Mouse (Mus musculus) cerebellum, adult 2 months (tissue): ENCODE data around the gene Slc25a45. TPM values are rescaled to one million over a fixed set of nuclear protein-coding genes. Genes with fewer than 3 reads are reported as not detected.

Experiments used
- DNase-seq, 2 experiments: peaks; one replicate each; pipeline ENCODE4 v3.0.0; 2021
- H3K27ac ChIP-seq: fragments of 200-500 bp; 2 replicates; pipeline ENCODE4 v1.5.1; 2012; ENCODE audit warnings: low read length, control low read depth, inconsistent platforms; ENCODE audit not compliant: insufficient read depth
- H3K27me3 ChIP-seq: fragments of 200-500 bp; 2 replicates; pipeline ENCODE4 v1.6.1; 2012; ENCODE audit warnings: inconsistent platforms, mild to moderate bottlenecking, low read length, moderate library complexity; ENCODE audit not compliant: control insufficient read depth, insufficient read depth
- H3K4me1 ChIP-seq: fragments of 200-500 bp; 2 replicates; pipeline ENCODE4 v1.6.1; 2011; ENCODE audit warnings: low read length; ENCODE audit not compliant: control insufficient read depth, insufficient read depth
- H3K4me3 ChIP-seq: fragments of 200-500 bp; replicated peaks from 2 replicates; pipeline ENCODE3; 2011; ENCODE audit warnings: mild to moderate bottlenecking, low read depth, low read length, control low read depth; ENCODE audit not compliant: insufficient read depth
- CTCF ChIP-seq: fragments of 200-500 bp; IDR thresholded peaks from 2 replicates; pipeline ENCODE4 v1.5.1; 2011; ENCODE audit warnings: low read depth, mild to moderate bottlenecking, control low read depth, low read length, moderate library complexity, borderline replicate concordance; ENCODE audit not compliant: insufficient read depth
- POLR2A ChIP-seq: fragments of 200-500 bp; IDR thresholded peaks from 2 replicates; pipeline ENCODE4 v1.6.1; 2011; ENCODE audit warnings: low read length, control low read depth, borderline replicate concordance; ENCODE audit not compliant: insufficient read depth
- WGBS: fragments of 180-500 bp; shearing (Covaris S2); methylation state at CpG from one replicate; pipeline ENCODE4 v1.1.7; 2018; 5-methylcytosine and 5-hydroxymethylcytosine counted together
- polyA plus RNA-seq: library from polyadenylated mRNA; depleted of rRNA; stranded (reverse); fragments of >200 nt; gene quantifications from 2 replicates; pipeline ENCODE4 v1.2.3, GENCODE M21; 2012; rRNA removed

Slc25a45 gene
- polyA plus RNA-seq, 1 experiment: 4.3 TPM

GRCm38 (mm10) chr19:5925311-5925855, 47.8 kb downstream of the Slc25a45 start:
- WGBS: 25% methylated on average over 11 of the region's 11 CpGs
- Histone ChIP-seq H3K27me3 (no peaks in the 10 kb centered on the region), H3K27ac (0 out of 2 replicates have a peak overlapping the region, but pooled peaks have one; percentile 6), H3K4me3 (peak overlapping the region; percentile 88), H3K4me1 (peaks cover 5% of the 10 kb centered on the region; the same call in 1 of the 2 replicates)
- DNase-seq: no peak
- TF ChIP-seq POLR2A (no peak), CTCF (no peak)

- no peak for DNase-seq
- no peak overlapping the region for H3K27ac ChIP-seq
- WGBS: 88% methylated on average over 11 of the region's 11 CpGs
- H3K4me3 ChIP-seq: no peak overlapping the region
- H3K27me3 ChIP-seq: no peaks in the 10 kb centered on the region
- TF ChIP-seq CTCF (no peak), POLR2A (no peak)
- peaks cover 5% of the 10 kb centered on the region; the same call in 1 of the 2 replicates for H3K4me1 ChIP-seq
Measured at GRCm38 (mm10) chr19:5927026-5927425, 49.4 kb downstream of the Slc25a45 start.

- Histone ChIP-seq H3K27ac (no peak overlapping the region), H3K27me3 (no peaks in the 10 kb centered on the region), H3K4me3 (no peak overlapping the region), H3K4me1 (peaks cover 3% of the 10 kb centered on the region; the same call in 1 of the 2 replicates)
- DNase-seq: no peak
- no peak for TF ChIP-seq CTCF
- TF ChIP-seq POLR2A: no peak
- WGBS: 84% methylated on average over 8 of the region's 8 CpGs
Measured at GRCm38 (mm10) chr19:5927532-5927931, 49.9 kb downstream of the Slc25a45 start.

- Histone ChIP-seq H3K27me3 (no peaks in the 10 kb centered on the region), H3K27ac (no peak overlapping the region), H3K4me3 (no peak overlapping the region), H3K4me1 (peaks cover 2% of the 10 kb centered on the region; the same call in 1 of the 2 replicates)
- 49% methylated on average over 6 of the region's 6 CpGs for WGBS
- DNase-seq: peak in 1 of 2 experiments; percentile 47
- TF ChIP-seq POLR2A: no peak
- TF ChIP-seq CTCF: no peak
Measured at GRCm38 (mm10) chr19:5928104-5928503, 50.5 kb downstream of the Slc25a45 start.

GRCm38 (mm10) chr19:5928546-5928945, 50.9 kb downstream of the Slc25a45 start:
- Histone ChIP-seq H3K4me1 (peaks cover under 1% of the 10 kb centered on the region; the same call in 1 of the 2 replicates), H3K4me3 (no peak overlapping the region), H3K27me3 (no peaks in the 10 kb centered on the region), H3K27ac (no peak overlapping the region)
- no peak for DNase-seq
- 34% methylated on average over 3 of the region's 3 CpGs for WGBS
- TF ChIP-seq POLR2A: no peak
- no peak for TF ChIP-seq CTCF

GRCm38 (mm10) chr19:5929634-5930596, 52.3 kb downstream of the Slc25a45 start:
- TF ChIP-seq CTCF: no peak
- TF ChIP-seq POLR2A: no peak
- Histone ChIP-seq H3K27me3 (no peaks in the 10 kb centered on the region), H3K4me3 (no peak overlapping the region), H3K4me1 (no peaks in the 10 kb centered on the region; the same call in 1 of the 2 replicates), H3K27ac (no peak overlapping the region)
- 53% methylated on average over 14 of the region's 14 CpGs for WGBS
- no peak for DNase-seq

- DNase-seq: no peak
- no peak overlapping the region for H3K4me3 ChIP-seq
- peaks cover 24% of the 10 kb centered on the region for H3K4me1 ChIP-seq
- H3K27ac ChIP-seq: no peak overlapping the region
- TF ChIP-seq CTCF (no peak), POLR2A (no peak)
- H3K27me3 ChIP-seq: no peaks in the 10 kb centered on the region
- WGBS: 61% methylated on average over 3 of the region's 3 CpGs
Measured at GRCm38 (mm10) chr19:5935266-5935665, 57.7 kb downstream of the Slc25a45 start.

Other genes with a start within 250 kb of the Slc25a45 start
- 39.0 and 40.3 TPM in 2 replicates for gene Rela, start 240.3 kb upstream of the Slc25a45 start, polyA plus RNA-seq
- gene Sipa1, start 214.1 kb upstream of the Slc25a45 start, polyA plus RNA-seq: 12.4 and 14.8 TPM in 2 replicates
- 28.6 and 29.7 TPM in 2 replicates for gene Map3k11, start 189.1 kb upstream of the Slc25a45 start, polyA plus RNA-seq
- 65.0 and 65.1 TPM in 2 replicates for gene Pcnx3, start 188.9 kb upstream of the Slc25a45 start, polyA plus RNA-seq
- 0.13 and 0.24 TPM in 2 replicates for gene Kcnk7, start 173.4 kb upstream of the Slc25a45 start, polyA plus RNA-seq
- gene Ehbp1l1, start 151.5 kb upstream of the Slc25a45 start, polyA plus RNA-seq: 11.7 and 13.1 TPM in 2 replicates
- gene Fam89b, start 148.2 kb upstream of the Slc25a45 start, polyA plus RNA-seq: 65.2 and 65.9 TPM in 2 replicates
- 165 and 175 TPM in 2 replicates for gene Ltbp3, start 136.9 kb upstream of the Slc25a45 start, polyA plus RNA-seq
- gene Scyl1, start 106.4 kb upstream of the Slc25a45 start, polyA plus RNA-seq: 158 and 170 TPM in 2 replicates
- gene Frmd8, start 2.5 kb upstream of the Slc25a45 start, polyA plus RNA-seq: 23.4 and 28.3 TPM in 2 replicates
- gene Tigd3, start 16.3 kb downstream of the Slc25a45 start, polyA plus RNA-seq: 5.1 and 5.6 TPM in 2 replicates
- 136 and 141 TPM in 2 replicates for gene Dpf2, start 35.2 kb downstream of the Slc25a45 start, polyA plus RNA-seq
- gene Cdc42ep2, start 47.0 kb downstream of the Slc25a45 start, polyA plus RNA-seq: 23.8 and 25.2 TPM in 2 replicates
- gene Pola2, start 86.4 kb downstream of the Slc25a45 start, polyA plus RNA-seq: 16.8 and 19.7 TPM in 2 replicates
- not detected in 2 replicates for gene Slc22a20, start 108.3 kb downstream of the Slc25a45 start, polyA plus RNA-seq
- 27.0 and 27.3 TPM in 2 replicates for gene Capn1, start 138.1 kb downstream of the Slc25a45 start, polyA plus RNA-seq
- 34.5 and 34.8 TPM in 2 replicates for gene Syvn1, start 168.8 kb downstream of the Slc25a45 start, polyA plus RNA-seq
- gene Mrpl49, start 180.0 kb downstream of the Slc25a45 start, polyA plus RNA-seq: 48.7 and 51.5 TPM in 2 replicates
- gene Fau, start 180.0 kb downstream of the Slc25a45 start, polyA plus RNA-seq: 792 and 828 TPM in 2 replicates
- gene Znhit2, start 183.4 kb downstream of the Slc25a45 start, polyA plus RNA-seq: 50.8 and 51.5 TPM in 2 replicates
- gene Tm7sf2, start 190.6 kb downstream of the Slc25a45 start, polyA plus RNA-seq: 50.8 and 51.6 TPM in 2 replicates
- 95.6 and 108 TPM in 2 replicates for gene Vps51, start 199.4 kb downstream of the Slc25a45 start, polyA plus RNA-seq
- gene Tmem262, start 202.2 kb downstream of the Slc25a45 start, polyA plus RNA-seq: 0.59 TPM in 1 of 2 replicates, not detected in the other
- 0.78 and 1.3 TPM in 2 replicates for gene Gm28374, start 204.4 kb downstream of the Slc25a45 start, polyA plus RNA-seq
- 79.2 and 84.9 TPM in 2 replicates for gene Zfpl1, start 207.1 kb downstream of the Slc25a45 start, polyA plus RNA-seq
- 0.14 and 0.20 TPM in 2 replicates for gene Cdca5, start 207.2 kb downstream of the Slc25a45 start, polyA plus RNA-seq
- not detected in 2 replicates for gene AC131692.1, start 216.6 kb downstream of the Slc25a45 start, polyA plus RNA-seq
- gene Naaladl1, start 228.0 kb downstream of the Slc25a45 start, polyA plus RNA-seq: 0.05 and 0.24 TPM in 2 replicates
- gene Sac3d1, start 240.8 kb downstream of the Slc25a45 start, polyA plus RNA-seq: 33.8 and 35.9 TPM in 2 replicates